In the genomic region with DNA sequence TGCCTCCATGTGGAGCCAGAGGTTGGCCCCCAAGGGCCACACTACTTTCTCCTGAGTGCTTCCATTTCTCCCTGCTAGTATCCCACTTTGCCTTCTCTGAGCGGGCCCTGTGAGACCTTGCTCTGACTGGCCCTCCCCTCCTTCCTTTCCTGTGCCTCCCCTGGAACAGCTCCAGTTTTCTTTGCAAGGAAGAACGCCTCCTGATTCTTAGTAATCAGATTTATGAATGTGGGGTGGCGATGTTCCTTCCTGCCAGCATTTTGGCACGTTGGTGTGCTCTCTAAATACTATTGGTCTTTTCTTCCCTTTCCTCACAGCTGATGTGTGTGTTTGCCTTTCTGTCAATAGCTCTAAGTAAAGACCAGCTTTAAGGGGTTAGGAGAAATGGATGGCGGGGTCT, we compare ENCODE assay signal across 7 mouse cellular contexts.
DNase-seq lines count a peak whose midpoint lies in the region; ATAC-seq and TF ChIP-seq lines count a peak whose summit lies in the region.

No protein-coding gene starts in this region.

- H3K4me1 ChIP-seq in embryonic facial prominence, embryonic 14.5 days (ENCODE audit: control insufficient read depth, insufficient read depth, low read length) = peaks cover 22% of the 10 kb centered on the region; the same call in 1 of the 2 replicates
- H3K4me1 ChIP-seq in midbrain, postnatal 0 days (ENCODE audit: insufficient read depth, low read length) = peaks cover 10% of the 10 kb centered on the region; the same call in 1 of the 2 replicates

- WGBS in embryonic facial prominence, embryonic 14.5 days = 35% methylated on average over 5 of the region's 5 CpGs
- 52% methylated on average over 5 of the region's 5 CpGs for WGBS in midbrain, postnatal 0 days

- intact Hi-C loops in gastrocnemius, postnatal 14 days (cut with DNase I; ENCODE audit: low total_unique reads) = no loop called here

- no peak overlapping the region for H3K4me2 ChIP-seq in embryonic facial prominence, embryonic 14.5 days (ENCODE audit: low read depth, low read length)
- H3K4me2 ChIP-seq in midbrain, postnatal 0 days (ENCODE audit: low read depth, low read length, poor library complexity, severe bottlenecking) = no peak overlapping the region

- no peak overlapping the region for H3K4me3 ChIP-seq in embryonic facial prominence, embryonic 14.5 days (ENCODE audit: low read depth, low read length)
- H3K4me3 ChIP-seq in midbrain, postnatal 0 days (ENCODE audit: low read depth, low read length) = no peak overlapping the region

- H3K9me3 ChIP-seq in embryonic facial prominence, embryonic 14.5 days (ENCODE audit: control insufficient read depth, low read length) = no peaks in the 10 kb centered on the region
- H3K9me3 ChIP-seq in midbrain, postnatal 0 days (ENCODE audit: low read length) = no peaks in the 10 kb centered on the region

- H3K9ac ChIP-seq in embryonic facial prominence, embryonic 14.5 days (ENCODE audit: low read depth, low read length) = no peak overlapping the region
- H3K9ac ChIP-seq in midbrain, postnatal 0 days (replicated peaks; ENCODE audit: low read length, poor library complexity, severe bottlenecking) = no peak overlapping the region

- no peak for TF ChIP-seq CTCF in midbrain, postnatal 0 days (IDR thresholded peaks at IDR 0.05)

- H3K36me3 ChIP-seq in embryonic facial prominence, embryonic 14.5 days (ENCODE audit: control insufficient read depth, insufficient read depth, low read length) = no peaks in the 10 kb centered on the region
- H3K36me3 ChIP-seq in midbrain, postnatal 0 days (ENCODE audit: insufficient read depth, low read length) = no peaks in the 10 kb centered on the region

- peak; percentile 48 for DNase-seq in ovary, adult 18-20 months (ENCODE audit: low spot score)
- no peak for DNase-seq in ovary, postnatal 10 days (ENCODE audit: low spot score)
- peak; percentile 84 for DNase-seq in embryonic facial prominence, embryonic 14.5 days (ENCODE audit: low spot score)
- DNase-seq in kidney, adult 9 months = peak; percentile 49
- peak; percentile 36 for DNase-seq in midbrain, postnatal 0 days (ENCODE audit: low spot score)
- no peak for DNase-seq in gastrocnemius, postnatal 14 days
- no peak for DNase-seq in thymus, postnatal 36 days

- H3K27ac ChIP-seq in embryonic facial prominence, embryonic 14.5 days (replicated peaks; ENCODE audit: low read depth, low read length) = no peak overlapping the region; the same call in 1 of the 2 replicates
- H3K27ac ChIP-seq in midbrain, postnatal 0 days (ENCODE audit: low read depth, low read length) = no peak overlapping the region

- 0 out of 2 replicates have a peak, but pooled peaks have one; percentile 32 for ATAC-seq in embryonic facial prominence, embryonic 14.5 days (ENCODE audit: low read depth)
- ATAC-seq in midbrain, postnatal 0 days (ENCODE audit: low FRiP score) = no peak

- no peaks in the 10 kb centered on the region for H3K27me3 ChIP-seq in embryonic facial prominence, embryonic 14.5 days (replicated peaks; ENCODE audit: control insufficient read depth, insufficient read depth, low read length)
- H3K27me3 ChIP-seq in midbrain, postnatal 0 days (ENCODE audit: insufficient read depth, low read length) = no peaks in the 10 kb centered on the region

Comparison
In these comparisons a context has a peak if more than half of its experiments do, and no peak if none do; other contexts are left out.
1. DNase-seq: peak in ovary, adult 18-20 months (single experiment), embryonic facial prominence, embryonic 14.5 days (single experiment), kidney, adult 9 months (single experiment) and midbrain, postnatal 0 days (single experiment); none in ovary, postnatal 10 days (single experiment), gastrocnemius, postnatal 14 days (single experiment) and thymus, postnatal 36 days (0 of 2).